Mouse (Mus musculus): ENCODE measurements at regions not wholly inside any gene's neighbourhood (a gene's known extent, or its start where the extent isn't known, plus 50 kb on each side); places are given as distances from the start of the nearest gene placed in this dataset.

DNA sequence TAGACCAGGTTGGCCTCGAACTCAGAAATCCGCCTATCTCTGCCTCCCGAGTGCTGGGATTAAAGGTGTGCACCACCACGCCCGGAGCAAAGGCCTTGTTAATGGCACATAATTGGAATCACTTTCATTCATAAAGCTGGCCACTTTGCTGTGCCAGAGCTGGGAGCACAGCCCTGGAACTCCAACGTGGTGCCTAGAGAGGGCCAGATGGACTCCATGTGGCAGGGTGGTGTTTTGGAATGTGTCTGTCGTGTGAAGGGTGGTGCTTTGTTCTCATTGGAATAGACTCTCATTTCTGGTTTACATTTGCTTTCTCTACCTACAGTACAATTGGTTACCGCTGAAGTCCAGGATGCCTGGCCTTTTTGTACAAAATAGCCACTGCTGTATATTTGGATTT, 150.2 kb downstream of the Cartpt start:
- TF ChIP-seq GATA1 (IDR thresholded peaks at IDR 0.05; ENCODE audit: borderline replicate concordance, low read length) (no peak), FLI1 (IDR thresholded peaks at IDR 0.05; ENCODE audit: low read length) (no peak)

Measured in megakaryocyte, embryonic 14.5 days (primary cell).